Mouse (Mus musculus) cerebellum, adult 2 months (tissue): ENCODE data around the gene Bpi.

Experiments used
- CTCF ChIP-seq: fragments of 200-500 bp; IDR thresholded peaks from 2 replicates; pipeline ENCODE4 v1.5.1; 2011; ENCODE audit warnings: low read depth, mild to moderate bottlenecking, control low read depth, low read length, moderate library complexity, borderline replicate concordance; ENCODE audit not compliant: insufficient read depth
- POLR2A ChIP-seq: fragments of 200-500 bp; IDR thresholded peaks from 2 replicates; pipeline ENCODE4 v1.6.1; 2011; ENCODE audit warnings: low read length, control low read depth, borderline replicate concordance; ENCODE audit not compliant: insufficient read depth

GRCm38 (mm10) chr2:158281497-158282205, 23.8 kb downstream of the Bpi start:
- TF ChIP-seq CTCF (no peak), POLR2A (no peak)
